Mouse (Mus musculus) megakaryocyte progenitor cell, adult 5-6 weeks (primary cell): Measurements from ENCODE around the gene Phc1. TPM values are rescaled to one million over a fixed set of nuclear protein-coding genes. Genes with fewer than 3 reads are reported as not detected.

Source experiments
- ATAC-seq: replicated peaks from 2 replicates; pipeline ENCODE4 v1.8.0; 2016; ENCODE audit warnings: mild to moderate bottlenecking, moderate TSS enrichment, inconsistent platforms; ENCODE audit not compliant: poor library complexity
- total RNA-seq, 2 experiments: library from RNA; stranded (forward) in 1 of 2; stranded (reverse) in 1 of 2; fragments of 157-497, 149-512 nt in 1 of 2; fragments of 200-1000 nt in 1 of 2; gene quantifications; 2 replicates each; pipeline versions ENCODE4 v1.2.3 to v1.2.4; 2015 to 2017

The Phc1 gene
- total RNA-seq, 2 experiments from 2014 or later, result 9.4 to 9.6 TPM

DNA sequence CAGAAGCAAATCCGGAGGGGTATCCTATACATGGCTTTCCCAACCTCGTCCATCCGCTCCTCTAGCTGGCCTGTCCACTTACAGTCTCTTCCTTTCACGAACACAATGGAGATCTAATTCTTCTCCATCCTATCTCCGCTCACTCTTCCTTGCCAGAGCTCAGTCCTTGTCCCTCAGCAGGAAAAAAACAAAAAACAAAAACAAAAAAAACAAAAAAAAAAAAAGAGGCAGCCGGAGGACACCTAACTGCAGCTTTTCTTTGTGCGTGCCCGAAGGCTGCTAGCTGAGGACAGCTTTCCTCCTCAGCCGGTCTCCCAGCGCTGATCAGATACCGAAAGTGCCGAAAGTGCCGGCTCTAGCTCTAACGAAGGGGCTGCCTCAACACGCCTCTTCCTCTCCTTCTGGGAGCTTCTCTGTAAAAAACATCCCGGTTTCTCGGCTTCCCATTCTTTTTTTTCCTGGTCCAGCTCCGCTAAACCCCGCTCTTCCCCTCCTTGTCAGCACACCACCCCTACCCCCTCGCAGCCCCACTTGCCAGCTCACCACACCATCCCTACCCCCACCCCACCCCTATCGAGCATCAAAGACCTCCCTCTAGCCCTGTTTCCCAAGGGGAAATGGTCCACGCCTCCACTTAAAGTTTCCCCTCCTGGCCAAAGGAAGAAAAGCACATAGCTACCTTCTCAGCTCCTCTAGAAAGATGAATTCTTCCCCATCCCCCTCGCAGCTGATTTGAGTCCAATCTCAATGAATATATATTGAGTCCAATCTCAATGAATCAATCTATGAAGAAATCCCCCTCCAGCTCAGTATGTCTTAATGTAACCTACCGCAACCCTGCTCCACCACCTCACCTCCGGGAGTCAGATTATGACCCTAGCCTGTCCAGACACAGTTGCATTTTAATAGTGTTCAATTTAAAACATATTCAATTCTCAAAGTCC lies 42.8 kb downstream of the Phc1 start:
- ATAC-seq, result peak; percentile 64

- no peak for ATAC-seq
Measured at GRCm38 (mm10) chr6:122296918-122297278, 43.5 kb downstream of the Phc1 start.

DNA sequence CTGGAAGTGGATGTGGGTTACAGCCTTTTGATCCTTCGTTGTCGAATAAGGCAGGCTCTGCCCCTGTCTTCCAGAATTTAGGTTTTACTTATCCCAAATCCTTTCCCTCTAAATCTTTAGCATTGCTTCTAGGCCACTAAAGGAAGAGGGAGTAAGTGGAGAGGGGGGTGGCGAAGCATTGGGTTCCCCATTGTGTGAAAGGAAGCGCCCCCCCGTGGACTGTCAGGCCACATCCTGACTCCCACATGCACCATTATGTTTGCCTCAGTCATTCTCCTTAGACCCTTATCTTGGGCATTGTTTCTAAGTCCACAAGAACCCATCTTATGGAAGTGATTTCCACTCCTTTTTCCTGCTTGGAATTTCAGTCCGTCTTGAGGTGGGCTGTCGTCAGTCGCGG lies 45.1 kb downstream of the Phc1 start:
- ATAC-seq, result 0 out of 2 replicates have a peak, but pooled peaks have one; percentile 37

DNA sequence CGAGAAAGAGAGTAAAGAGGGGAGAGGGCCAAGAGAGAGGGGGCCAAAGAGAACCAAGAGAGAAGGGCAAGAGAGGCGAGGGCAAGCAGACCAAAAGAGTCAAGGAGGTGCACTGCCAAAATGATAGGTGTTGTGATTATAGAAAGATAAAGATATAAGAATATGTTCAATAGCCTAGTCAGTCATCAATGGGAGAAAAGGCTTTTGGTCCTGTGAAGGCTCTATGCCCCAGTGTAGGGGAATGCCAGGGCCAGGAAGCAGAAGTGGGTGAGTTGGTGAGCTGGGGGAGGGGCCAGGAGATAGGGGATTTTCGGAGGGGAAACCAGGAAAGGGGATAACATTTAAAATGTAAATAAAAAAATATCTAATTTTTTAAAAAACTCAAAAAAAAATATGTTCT lies 46.1 kb downstream of the Phc1 start:
- no peak for ATAC-seq

DNA sequence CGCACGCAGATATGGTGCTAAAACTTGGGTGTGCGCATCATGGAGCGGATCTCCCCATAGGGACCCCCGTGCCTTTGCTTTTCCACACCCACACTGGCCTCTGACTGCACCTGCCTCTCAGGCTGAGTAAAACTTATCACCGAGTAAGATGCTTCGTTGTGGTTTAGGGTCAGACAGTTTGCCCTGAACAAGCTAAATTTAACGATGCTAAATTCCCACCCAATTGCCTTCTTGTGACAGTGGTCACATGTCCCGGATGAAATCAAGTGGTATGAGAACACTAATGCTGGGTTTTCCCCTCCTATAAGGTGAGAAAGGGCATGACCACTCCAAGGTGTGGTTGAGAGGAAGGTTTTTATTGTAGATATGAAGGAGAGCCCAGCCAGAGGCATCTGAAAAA lies 46.6 kb downstream of the Phc1 start:
- no peak for ATAC-seq

- no peak for ATAC-seq
Measured at GRCm38 (mm10) chr6:122293121-122293520, 47.2 kb downstream of the Phc1 start.

GRCm38 (mm10) chr6:122292184-122292583 lies 48.2 kb downstream of the Phc1 start:
- ATAC-seq, result peak; percentile 35

- ATAC-seq, result peak; percentile 53
Measured at GRCm38 (mm10) chr6:122291735-122292134, 48.6 kb downstream of the Phc1 start.

DNA sequence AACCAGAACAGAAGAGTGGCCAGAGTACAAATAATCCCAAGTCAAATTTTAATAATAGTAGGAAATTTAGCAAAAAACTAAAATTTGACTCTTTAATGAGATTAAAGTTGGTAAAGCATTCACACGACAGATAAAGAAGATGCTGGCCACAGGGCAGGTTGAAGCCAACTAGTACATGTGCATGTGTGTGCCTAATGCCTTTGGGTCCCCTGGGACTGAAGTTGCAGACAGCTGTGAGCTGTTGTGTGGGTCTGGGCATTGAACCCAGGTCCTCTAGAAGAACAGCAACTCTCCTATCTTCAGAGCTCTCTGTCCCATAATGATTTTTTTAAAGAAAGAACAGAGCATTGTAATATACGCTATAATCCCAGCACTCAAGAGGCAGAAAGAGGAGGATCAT lies 49.1 kb downstream of the Phc1 start:
- ATAC-seq, result no peak

- ATAC-seq, result no peak
Measured at GRCm38 (mm10) chr6:122290253-122290652, 50.1 kb downstream of the Phc1 start.

DNA sequence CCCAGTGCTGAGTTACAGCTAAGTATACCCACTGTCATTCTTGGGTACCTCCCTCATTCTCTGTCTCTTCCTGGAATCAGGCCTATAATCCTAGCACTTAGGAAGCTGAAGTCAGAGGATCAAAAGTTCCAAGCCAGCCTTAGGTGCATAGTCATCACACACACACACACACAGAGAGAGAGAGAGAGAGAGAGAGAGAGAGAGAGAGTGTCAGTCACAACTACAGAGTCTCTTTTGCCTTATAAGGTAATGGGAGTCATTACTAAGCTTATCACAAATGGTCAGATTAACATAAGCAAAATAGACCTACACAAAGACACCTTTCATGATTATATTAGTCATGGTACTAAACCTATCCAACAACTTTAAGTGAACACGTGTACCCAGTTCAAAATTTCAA lies 51.0 kb downstream of the Phc1 start:
- no peak for ATAC-seq

GRCm38 (mm10) chr6:122288263-122288662 lies 52.1 kb downstream of the Phc1 start:
- peak; percentile 51; the same call in 1 of the 2 replicates for ATAC-seq

- no peak for ATAC-seq
Measured at GRCm38 (mm10) chr6:122284823-122285222, 55.5 kb downstream of the Phc1 start.

- ATAC-seq, result peak; percentile 60
Measured at GRCm38 (mm10) chr6:122284304-122284703, 56.1 kb downstream of the Phc1 start.

DNA sequence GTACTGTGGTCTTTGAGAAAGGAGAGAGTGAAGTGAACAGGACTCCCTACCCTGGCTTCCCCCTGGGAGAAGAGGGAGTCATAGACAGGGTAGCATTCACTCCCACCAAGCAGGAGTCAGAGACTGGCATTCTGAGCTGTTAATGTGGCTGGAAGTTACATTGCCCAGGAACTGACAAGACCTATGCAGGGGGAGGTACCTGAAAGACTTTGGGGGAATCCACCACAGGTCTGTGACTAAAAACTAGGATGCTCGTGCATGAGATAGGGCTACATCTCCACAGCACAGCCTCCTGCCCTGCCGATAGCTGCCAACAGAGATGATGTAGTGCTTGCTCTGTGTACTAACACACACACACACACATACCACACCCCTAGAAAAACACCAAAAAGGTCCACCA lies 56.9 kb downstream of the Phc1 start:
- ATAC-seq, result no peak

DNA sequence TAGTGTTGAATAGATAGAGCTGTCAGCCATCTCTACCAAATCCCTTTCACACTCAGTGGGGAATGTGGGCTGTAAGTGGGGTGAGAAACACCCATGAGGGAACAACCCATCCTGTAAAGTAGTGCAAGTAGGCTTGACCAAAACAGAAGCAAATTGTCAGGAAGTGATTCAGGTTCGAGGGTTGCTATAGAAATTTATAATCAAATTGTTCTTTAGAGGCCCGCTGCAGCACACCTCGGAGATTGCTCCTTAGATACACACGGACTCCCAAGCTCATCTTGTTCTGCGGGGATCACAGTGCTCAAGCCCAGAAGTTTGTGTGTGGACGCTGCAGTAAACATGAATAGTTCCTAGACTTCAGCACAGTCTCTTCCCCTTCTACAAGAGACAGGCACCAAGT lies 57.6 kb downstream of the Phc1 start, which contains the start of gene Klrg1:
Gene Klrg1, minus strand, starts transcription at position 101 of the 400 bp plus-strand sequence.
- no peak for ATAC-seq

- ATAC-seq, result no peak
Measured at GRCm38 (mm10) chr6:122276565-122276964, 63.8 kb downstream of the Phc1 start.

GRCm38 (mm10) chr6:122274546-122274945 lies 65.8 kb downstream of the Phc1 start:
- ATAC-seq, result peak; percentile 73

DNA sequence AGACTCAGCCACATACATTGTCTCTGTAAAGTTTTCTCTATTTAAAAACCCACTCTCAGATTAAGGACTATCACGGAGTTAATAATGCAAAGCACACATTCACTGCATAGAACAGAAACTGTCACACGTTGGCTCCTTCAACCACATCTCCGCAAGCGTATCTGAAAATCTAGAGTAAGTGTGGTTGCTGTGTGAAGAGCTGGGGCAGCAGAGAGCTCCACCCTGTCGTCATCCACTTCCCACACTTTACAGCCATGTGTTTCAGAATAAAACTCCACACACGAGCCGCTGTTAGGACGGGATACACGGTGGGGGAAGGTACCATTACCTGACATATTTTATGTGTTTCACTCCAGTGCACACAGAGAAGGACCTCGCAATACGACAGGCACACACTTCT lies 70.2 kb downstream of the Phc1 start:
- peak; percentile 78 for ATAC-seq

DNA sequence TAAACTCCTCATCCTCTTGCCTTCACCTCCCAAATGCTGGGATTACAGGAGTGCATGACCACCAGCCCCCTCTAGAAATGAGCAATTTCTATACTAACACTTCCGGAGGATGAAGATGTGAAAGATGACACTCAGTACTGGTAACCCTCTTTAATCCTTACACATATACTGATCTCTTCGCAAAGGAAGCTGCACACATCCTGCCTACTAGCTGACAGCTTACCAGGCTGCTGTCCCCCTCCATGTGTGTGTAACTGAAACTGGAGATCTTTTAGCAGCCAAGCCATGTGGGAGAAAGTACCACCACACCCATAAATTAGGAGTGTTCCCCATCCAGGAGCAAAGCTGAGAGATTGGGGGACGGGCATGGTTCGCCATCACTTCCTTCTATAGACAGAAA lies 71.2 kb downstream of the Phc1 start:
- ATAC-seq, result no peak

DNA sequence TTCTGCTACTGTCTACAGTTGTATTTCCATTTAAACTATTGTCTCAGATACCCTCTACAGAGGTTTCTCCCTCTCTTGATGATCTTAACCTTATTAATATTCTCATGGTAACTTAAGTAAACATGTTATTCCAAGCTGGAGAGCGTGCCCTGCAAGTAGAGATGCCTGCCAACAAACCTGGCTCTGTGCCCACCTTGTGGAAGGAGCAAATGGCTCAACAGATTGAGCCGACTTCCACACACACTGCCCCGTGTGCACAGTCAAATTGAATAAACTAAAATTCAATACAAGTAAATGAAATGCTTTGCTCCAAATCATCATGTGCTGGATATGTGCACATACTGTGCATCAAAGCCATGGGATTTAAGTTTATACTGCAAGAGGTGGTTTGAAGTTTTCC lies 71.8 kb downstream of the Phc1 start:
- 0 out of 2 replicates have a peak, but pooled peaks have one; percentile 11 for ATAC-seq
